Mouse (Mus musculus): Measurements from ENCODE around the gene Slc9a1.

The Slc9a1 gene

DNA sequence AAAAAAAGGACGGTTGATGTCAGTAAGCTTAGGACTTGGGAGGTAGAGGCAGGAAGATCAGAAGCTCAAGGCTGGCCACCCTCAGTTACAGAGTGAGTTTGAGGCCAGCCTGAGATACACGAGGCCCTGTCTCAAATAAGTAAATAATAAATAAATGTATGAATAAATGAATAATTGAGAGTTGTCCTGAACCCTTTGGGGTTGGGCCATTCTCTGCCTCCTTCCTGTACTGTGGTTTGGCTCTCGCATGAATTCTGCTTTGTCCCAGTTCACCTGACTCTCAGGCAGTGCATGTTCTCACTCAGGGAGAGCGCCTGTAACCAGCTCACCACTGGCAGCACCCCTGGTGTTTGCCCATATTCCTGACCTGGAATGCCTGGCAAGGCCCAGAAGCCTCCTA, 4.5 kb downstream of the Slc9a1 start:
- DNase-seq (ENCODE audit: low spot score) = no peak

DNA sequence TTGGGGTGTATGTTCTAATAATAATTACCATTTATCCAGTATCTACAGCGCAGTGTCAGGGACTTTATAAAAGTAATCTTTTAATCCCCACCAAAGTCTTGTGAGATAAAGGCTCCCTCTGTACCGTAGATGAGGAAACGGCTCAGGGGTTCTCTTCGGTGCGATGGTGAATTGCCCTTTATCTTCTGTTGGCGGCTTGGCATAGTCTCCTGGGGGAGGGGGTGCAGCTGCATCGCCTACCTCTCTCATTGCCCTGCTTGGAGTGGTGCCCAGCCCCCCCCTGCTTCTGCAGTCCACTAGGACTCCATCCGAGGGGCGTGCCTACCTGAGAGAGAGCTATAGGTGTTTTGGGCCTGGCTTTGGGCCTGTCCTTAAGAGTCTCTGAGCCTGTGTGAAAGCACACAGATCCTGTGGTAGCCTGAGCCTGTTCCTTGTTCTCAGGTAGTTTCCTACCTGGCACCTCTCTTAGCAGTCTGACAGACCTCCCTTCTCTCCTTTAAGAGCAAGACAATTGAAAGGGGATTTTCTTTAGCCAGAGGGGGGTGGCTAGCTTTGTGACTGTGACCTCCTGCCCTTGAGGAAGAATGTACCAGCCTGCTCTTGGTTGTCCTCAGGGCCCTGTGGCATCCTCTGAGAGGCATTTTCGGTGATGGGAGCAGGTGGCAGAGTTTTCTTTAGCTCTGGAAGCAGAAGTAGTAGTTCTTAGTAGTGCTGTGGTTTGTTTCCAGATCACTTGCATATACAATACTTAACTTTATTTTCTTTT, 6.5 kb downstream of the Slc9a1 start:
- no peak for DNase-seq (ENCODE audit: low spot score)

DNA sequence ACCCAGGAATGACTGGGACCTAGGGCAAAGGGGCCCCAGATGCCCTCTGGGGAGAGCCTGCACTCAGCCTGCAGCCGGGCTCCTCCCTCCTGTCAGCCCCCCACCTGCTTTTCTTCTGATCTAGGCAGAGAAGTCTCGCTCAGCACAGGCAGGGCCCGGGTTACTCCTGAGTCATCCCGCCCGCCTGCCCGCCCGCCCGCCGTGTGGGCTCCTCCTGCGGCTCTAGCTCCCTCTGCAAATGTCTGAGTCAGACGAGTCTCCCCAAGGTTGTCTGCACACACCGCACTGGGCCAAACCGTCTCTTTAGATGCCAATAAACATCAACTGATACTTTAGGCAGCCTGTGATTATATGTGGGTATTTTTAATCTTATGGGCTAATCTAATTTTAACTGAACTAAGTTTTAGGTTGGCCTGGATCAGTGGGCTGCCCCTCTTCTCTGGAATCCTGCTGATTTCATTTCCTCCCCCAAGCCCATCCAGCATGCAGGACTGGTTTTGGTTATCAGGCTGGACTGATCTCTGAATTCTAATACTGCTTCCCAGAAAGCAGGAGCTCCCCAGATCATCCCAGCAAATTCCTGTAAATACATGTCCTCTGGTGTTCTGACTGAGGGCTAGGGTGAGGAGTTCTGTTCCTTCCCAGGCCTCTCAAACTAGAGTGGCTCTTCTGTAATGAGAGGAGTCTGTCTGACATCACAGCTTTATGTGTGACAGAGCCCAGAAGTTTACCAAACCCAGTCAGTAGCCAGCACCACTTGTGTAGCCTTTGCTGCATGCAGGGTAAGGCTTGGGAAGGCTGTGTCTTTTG, 8.9 kb downstream of the Slc9a1 start:
- no peak for DNase-seq (ENCODE audit: low spot score)

DNA sequence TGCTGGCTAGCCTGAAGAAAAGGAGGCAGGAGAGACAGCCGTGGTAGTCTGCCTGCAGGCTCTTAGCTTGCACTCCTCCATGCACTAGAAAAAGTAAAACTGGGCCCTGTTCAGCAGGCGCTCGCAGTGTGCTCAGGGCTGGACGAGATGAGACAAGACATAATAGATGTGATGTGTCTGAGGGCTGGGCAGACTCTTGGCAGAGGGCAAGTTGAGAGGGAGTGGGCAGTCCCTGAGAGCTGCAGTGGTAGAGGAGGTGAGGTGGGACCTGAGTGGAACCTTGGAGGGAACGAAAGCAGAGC, 9.5 kb downstream of the Slc9a1 start:
- DNase-seq (ENCODE audit: low spot score) = no peak

DNA sequence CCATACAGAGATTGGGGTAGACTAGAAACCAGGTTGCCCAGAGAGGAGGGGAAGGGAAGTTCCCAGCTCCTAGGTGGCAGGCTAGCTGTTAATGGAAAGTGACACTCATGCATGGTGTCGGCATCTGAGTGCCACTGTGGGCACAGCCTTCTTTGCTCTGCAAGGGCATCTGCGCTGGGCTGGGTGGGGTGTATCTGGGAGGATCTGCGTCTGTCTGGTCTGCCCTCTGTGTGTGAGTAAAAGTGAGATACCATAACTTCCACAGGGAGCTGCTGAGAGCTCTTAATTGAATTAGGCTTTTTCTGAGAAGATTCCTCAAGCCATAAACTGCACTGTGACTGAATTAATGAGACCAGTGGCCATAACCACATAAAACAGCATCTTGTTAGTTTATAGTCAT, 10.4 kb downstream of the Slc9a1 start:
- no peak for DNase-seq (ENCODE audit: low spot score)

DNA sequence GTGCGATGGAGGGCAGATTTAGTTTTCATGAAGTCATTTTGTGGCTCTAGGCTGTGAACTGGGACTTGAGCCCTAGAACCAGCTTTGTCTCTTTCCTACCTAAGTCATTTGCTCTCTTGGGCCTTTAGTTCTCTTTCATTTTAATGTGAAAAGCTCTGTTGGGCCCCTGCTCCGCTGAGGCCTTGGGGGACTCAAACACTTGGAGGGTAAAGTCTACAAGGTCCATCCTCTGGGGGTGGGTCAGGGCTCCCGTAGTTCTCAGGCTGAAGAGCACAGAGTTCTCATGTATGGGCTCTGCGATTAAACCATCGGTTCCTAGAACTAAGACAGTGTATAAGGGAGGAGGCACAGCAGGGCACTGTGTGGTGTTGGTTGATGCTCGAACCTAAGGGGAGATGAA, 11.0 kb downstream of the Slc9a1 start:
- no peak for DNase-seq (ENCODE audit: low spot score)

DNA sequence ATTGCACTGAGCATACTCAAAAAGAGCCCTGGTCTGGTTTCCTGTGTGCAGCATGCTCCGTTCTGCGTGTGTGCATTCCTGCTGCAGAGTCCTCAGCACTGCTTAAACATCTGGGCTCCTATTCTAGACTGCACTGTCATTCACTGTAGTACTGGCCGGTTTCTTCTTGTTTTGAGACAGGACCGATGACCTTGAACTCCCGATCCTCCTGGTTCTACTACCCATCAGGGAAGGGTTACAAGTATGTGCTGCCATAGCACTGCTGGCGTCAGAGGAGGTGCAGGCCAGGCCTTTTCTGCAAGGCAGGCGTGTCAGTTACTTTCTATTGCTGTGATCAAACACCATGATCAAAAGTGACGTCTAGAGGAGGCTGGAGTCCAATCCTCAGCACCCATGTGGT, 11.6 kb downstream of the Slc9a1 start:
- no peak for DNase-seq (ENCODE audit: low spot score)

DNA sequence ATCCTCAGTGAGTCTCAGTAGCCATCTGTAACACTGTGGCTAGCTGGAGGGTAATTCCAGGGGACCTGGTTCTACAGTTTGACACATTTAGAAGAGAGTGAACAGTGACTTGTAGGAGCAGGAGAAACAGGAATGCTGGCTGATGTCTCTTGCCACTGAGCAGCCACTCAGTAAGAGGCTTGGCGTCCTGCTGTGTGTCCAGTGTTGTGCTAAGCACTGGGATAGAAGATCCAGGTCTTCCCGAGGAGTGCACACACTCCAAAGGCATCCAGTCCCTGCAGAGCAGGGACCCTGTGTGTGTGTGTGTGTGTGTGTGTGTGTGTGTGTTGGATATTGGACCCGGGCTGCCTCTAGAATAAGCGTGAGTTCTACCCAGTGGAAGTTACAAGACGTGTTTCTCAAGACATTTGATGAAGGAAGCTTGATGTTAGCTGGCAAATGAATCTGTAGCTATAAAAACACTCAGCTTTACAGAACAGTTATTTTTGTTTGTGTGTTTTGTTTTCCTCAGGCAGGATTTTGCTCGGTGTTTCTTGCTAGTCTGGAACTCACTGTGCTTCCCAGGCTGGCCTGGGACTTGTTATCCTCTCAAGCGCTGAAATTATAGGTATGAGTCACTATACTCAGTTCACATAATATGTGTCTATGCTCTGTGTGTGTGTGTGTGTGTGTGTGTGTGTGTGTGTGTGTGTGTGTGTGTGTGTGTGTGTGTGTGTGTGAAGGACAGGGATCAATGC, 16.7 kb downstream of the Slc9a1 start:
- DNase-seq (ENCODE audit: low spot score) = no peak

DNA sequence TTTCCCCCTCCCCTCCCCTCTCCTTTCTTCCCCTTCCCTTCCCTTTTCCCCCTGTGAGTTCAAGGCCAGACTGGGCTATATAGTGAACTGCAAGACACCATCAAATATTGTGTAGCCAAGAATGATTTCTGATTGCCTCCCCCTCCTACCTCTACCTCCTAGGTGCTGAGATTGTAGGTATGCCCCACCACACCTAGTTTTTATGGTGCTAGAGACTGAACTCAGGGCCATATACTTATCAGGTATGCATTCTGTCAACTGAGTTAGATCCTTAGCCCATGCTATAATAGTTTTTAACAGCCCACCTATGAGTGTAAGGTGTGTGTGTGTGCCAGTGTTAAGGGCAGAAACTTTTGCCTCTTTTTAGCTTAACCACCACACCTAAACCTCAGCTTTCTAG, 17.5 kb downstream of the Slc9a1 start:
- no peak for DNase-seq (ENCODE audit: low spot score)

DNA sequence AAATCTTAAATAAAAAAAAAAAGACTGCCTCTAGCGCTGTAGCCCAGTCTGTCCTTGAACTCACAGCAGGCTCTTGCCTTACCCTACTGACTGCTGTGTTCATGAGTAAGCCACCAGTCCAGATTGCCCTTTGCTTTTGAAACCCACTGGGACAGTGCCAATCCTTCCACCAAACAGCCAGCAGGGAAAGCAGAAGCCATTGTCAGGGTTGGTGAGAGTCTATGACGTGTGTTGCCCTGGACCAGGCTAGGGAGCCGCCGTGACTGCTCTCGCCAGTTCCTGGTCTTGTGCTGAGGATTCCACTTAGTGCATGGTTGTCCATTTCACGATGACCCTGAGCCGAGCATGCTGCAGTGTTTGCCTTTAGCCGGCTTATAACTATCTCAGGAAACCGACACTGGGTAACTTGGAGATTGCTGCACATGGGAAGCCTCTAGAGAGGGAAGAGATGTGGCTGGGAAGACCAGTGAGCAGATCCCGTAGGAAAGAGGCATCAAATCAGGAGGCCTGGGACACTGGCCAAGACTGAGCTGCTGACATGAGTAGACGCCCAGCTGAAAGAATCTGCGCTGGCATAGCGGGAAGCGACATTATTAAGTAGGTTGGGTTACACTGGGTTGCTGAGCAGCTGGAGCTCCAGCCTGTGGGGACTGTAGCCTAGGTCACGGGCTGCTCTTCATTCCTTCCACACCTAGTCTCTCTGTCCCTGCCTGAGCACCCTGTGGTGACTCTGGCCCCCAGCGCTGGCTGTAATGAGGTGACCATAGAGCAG, 19.5 kb downstream of the Slc9a1 start:
- no peak for DNase-seq (ENCODE audit: low spot score)

DNA sequence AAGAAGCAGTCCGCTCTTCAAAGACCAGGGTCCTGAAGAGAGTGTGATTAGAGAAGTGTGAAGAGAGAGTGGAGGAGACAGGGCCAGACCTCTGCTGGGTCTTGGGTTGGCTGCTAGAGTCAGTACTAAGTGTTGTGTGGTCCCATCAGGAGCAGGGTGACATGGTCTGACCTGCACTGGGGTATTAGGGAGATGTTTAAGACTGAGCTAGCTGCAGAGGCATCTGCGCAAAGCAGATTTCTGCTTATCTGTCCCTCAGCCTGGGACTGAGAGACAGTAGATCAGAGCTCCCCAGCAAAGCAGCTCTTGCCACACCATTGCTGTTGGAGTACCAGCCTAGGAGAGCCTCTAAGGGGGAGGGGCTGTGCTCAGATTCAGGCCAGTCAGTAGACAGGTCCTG, 20.5 kb downstream of the Slc9a1 start:
- DNase-seq (ENCODE audit: low spot score) = no peak

DNA sequence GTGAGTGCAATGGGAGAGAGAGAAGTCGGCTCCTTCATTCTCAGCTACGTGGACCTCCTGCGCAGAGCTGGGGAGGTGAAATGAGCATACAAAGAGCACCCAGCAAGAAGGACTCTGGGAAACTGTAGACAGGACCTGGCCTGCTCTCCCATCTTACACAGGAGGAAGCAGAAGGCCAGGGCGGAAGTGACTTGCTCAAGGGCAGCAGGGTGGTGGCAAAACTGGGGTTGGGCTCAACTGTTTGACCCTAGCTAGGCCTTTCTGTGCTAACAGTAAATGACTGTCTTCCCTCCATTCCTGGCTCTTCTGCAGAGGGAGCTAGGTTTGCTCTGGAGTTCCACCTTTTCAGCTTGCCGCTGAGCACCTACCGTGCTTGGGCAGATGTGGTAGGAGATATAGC, 21.1 kb downstream of the Slc9a1 start:
- DNase-seq (ENCODE audit: low spot score) = no peak

DNA sequence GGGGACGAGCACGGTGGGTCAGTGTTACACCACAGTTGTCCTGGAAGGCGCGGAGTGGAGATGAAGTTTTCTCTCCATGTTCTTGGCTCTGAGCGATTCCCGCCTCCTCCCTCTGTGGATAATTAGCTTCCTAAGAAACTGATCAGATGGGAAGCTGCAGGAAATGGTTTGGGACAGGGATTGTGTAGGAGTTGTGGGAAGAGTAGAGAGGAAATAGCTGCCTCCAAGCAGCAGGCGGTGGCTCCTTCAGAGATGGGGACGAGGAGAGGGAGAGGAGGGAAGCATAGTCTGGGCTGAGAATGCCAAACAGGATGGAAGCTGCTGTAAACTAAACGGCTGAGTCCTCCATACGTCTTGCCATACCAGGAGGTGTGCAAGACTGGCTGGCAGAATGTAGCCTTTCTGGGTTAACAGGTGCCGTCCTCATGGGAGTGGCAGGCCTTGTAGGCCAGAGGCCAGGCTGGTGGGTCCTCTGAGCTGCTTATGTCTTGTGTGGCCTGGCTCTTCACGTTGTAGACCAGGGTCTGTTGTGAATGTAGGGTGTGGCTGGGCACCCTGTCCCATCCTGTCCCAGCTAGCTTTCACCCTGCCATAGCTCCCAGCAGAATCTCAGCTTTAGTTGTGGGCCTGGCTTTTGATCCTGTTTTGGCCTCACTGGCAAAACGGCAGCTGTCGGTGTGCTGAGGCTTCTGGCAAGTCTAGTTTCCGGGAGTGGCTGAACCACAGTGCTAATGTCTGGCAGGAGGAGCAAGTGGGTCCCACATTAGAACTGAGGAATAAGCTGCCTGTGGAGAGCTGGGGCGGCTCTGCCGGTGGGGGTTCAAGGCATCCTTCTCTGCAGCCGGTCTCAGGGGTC, 21.9 kb downstream of the Slc9a1 start:
- DNase-seq (ENCODE audit: low spot score) = no peak

DNA sequence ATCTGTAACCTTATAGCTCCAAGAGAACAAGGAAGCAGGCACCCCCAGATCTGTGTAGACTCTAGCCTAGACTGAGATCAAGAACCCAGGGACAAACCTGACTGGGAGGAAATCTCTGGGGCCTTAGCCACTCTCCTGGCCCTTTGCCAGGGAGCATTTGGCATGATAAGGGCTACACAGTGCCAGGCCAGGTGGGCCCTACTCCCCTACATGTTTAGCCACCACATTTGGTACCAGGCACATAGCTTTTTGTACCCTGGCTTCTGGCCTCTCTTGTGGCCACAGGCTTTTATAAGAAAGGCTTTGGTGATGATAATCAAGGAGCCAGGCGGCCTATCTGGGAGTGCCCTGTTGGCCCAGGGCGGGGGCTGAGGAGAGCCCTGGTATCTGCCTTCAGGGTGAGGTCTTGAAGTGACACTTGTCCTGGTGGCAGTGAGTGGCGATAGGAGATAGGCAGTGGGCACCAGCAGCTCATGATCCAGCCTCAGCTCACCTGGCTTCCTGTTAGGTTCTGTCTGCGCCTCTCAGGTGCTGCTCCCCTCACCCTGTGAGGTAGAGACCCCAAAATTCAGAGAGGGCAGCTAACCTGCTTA, 25.6 kb downstream of the Slc9a1 start:
- DNase-seq (ENCODE audit: low spot score) = no peak

DNA sequence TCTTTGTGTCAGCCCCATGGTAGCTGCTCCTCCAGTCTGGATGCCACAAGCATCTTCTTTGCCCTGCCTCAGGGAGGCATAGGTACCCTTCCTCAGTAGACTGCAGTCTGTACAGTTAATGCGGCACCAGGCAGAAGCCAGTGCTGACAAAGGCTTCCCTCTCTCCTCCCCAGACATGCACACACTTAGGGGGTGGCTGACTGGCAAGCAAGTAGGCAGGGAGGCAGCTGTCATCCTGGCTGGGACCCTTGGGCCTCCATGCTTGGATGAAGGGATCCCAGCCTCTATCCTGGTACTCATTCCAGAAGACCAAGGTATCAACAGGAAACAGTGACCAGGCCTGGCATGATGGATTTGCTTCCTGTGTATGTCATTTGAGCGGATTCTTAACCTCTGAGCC, 26.6 kb downstream of the Slc9a1 start:
- no peak for DNase-seq (ENCODE audit: low spot score)

DNA sequence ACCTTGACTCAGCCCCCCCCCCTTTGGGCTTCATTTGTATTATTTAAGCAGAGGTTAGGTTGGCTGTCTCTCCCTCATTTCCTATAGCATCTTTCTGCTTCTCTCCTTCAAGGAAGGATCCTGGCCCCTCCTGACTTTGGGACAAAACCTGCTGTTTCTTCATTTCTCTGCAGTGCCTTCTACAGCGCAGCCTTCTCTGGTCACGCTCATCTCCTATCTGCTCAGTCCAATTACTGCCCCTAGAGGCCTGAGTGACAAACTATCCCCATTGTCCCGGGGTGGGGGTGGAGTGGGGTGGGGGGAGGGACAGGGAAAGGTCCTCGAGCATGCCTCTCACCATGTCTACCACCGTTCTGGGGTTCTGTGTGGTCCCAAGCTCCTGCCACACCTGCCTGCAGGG, 27.8 kb downstream of the Slc9a1 start:
- DNase-seq (ENCODE audit: low spot score) = no peak

DNA sequence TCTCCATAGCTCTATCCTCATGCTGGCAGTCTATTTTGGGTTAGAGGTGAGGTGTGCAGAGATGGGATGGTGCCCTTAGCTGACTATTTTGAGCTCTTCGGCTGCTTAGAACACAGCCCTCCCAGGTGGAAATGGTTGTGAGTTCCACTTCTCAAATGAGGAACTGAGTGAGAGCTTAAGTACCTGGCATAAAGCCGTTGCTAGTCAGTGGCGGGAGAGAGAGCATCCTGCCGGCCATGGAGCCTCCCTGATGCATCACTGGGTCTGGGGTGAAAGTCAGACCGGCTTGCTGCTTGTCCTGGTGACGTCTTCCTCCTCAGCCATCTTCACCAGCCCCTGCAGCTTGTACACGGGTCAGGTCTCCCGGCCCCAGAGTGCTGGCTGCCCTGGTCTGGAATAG, 28.5 kb downstream of the Slc9a1 start:
- DNase-seq (ENCODE audit: low spot score) = no peak

DNA sequence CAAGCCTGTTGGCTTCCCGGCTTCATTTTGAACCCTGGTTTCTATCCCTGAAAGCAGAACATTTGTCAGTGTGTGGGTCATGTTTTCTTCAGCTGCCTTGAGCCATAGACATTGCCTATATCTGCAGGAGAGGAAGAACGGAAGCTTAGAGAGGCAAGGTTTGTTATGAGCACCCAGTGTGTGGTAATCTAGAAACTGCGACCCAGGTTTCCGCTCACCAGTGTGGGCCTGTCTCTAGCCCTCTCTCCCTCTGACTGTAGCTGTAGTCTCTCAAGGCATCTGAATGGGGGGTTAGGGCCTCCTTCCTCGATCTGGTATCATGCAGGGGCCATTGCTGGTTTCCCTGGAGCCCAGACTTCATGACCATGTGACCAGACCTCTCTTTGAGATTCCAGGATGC, 29.1 kb downstream of the Slc9a1 start:
- no peak for DNase-seq (ENCODE audit: low spot score)

DNA sequence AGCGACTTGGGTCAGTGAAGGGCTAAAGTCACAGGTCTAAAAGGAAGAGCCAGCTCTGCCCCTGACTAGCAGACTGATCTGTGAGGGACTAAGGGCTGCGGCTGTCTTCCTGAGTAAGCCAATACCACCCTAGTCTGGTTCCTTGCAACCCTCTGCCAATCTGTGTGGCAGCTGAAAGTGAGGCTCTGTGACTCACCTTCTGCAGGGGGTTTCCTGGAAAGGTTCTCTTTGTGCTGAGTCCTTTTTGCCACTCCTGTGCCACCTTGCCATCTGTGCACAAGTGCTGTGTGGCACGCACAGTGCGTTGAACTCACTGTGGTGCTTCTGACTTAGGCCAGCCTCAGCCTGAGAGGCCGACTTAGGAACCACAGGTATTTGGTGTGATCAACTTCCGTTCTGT, 30.0 kb downstream of the Slc9a1 start:
- DNase-seq (ENCODE audit: low spot score) = no peak

DNA sequence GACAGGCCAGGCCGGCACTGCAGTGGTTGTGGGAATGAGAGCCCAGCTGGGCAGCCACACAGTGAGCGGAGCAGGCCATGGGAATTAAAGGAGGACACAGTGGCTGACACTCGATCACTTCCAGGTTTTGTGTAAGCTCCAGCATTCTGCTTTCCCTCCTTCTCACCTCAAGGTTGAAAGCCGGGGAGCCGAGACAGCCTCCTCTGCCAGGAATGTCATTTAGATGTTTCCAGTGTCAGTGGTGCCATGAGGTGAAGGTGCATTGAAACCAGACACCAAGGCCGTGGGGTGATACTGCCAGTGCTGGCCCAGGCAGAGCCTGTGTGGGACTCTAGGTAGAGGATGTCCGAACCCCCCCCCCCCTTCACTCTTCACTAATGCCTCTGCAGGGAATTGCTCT, 30.6 kb downstream of the Slc9a1 start:
- no peak for DNase-seq (ENCODE audit: low spot score)

DNA sequence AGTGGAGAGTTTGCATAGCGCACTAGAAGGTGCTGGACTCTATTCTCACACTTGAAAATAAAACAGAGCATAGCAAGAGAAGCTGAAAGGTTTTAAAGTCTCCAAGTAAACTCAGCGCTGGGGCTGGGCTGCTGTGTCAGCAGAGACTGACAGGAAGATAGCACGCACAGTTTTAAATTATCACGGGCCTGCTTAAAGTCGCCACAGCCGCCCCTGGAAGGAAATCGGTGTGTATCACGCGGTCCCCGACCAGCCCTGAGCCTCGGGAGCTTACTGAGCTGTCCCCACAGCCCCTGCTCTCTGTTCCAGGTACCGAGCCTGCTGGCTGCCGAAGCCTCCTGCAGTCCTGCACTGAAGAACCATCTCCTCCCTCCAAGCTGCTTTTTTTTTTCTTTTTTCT, 32.5 kb downstream of the Slc9a1 start:
- no peak for DNase-seq (ENCODE audit: low spot score)
